Mouse (Mus musculus): ENCODE measurements around the gene 0610040J01Rik. TPM values are rescaled to one million over a fixed set of nuclear protein-coding genes. Genes with fewer than 3 reads are reported as not detected.

Gene 0610040J01Rik
- polyA plus RNA-seq, 1 experiment from 2014 or later = 2.1 TPM

GRCm38 (mm10) chr5:63936740-63937139 lies 124.6 kb downstream of the 0610040J01Rik start:
- Histone ChIP-seq H3K4me2 (ENCODE audit: low read depth, low read length) (no peak overlapping the region), H3K9ac (replicated peaks; ENCODE audit: low read length) (no peak overlapping the region), H3K27ac (replicated peaks; ENCODE audit: low read depth, low read length) (no peak overlapping the region), H3K36me3 (replicated peaks; ENCODE audit: control insufficient read depth, insufficient read depth, low read depth, low read length) (no peaks in the 10 kb centered on the region), H3K4me1 (ENCODE audit: control insufficient read depth, insufficient read depth, low read length) (no peaks in the 10 kb centered on the region), H3K4me3 (ENCODE audit: low read depth, low read length) (no peak overlapping the region), H3K9me3 (replicated peaks; ENCODE audit: control insufficient read depth, low read length) (no peaks in the 10 kb centered on the region), H3K27me3 (ENCODE audit: control insufficient read depth, insufficient read depth, low read length) (no peaks in the 10 kb centered on the region)
- DNase-seq (ENCODE audit: low spot score) (no peak), ATAC-seq (replicated peaks; ENCODE audit: insufficient number of reproducible peaks, low FRiP score, low TSS enrichment, low read depth) (no peak)
- 62% methylated on average over 6 of the region's 6 CpGs for WGBS

- Histone ChIP-seq H3K27me3 (ENCODE audit: control insufficient read depth, insufficient read depth, low read length) (no peaks in the 10 kb centered on the region), H3K36me3 (replicated peaks; ENCODE audit: control insufficient read depth, insufficient read depth, low read depth, low read length) (no peaks in the 10 kb centered on the region), H3K4me1 (ENCODE audit: control insufficient read depth, insufficient read depth, low read length) (no peaks in the 10 kb centered on the region), H3K4me3 (ENCODE audit: low read depth, low read length) (no peak overlapping the region), H3K4me2 (ENCODE audit: low read depth, low read length) (no peak overlapping the region), H3K9me3 (replicated peaks; ENCODE audit: control insufficient read depth, low read length) (no peaks in the 10 kb centered on the region), H3K27ac (replicated peaks; ENCODE audit: low read depth, low read length) (no peak overlapping the region), H3K9ac (replicated peaks; ENCODE audit: low read length) (no peak overlapping the region)
- ATAC-seq (replicated peaks; ENCODE audit: insufficient number of reproducible peaks, low FRiP score, low TSS enrichment, low read depth) = no peak
- DNase-seq (ENCODE audit: low spot score) = no peak
- WGBS = 81% methylated on average over 4 of the region's 4 CpGs
Observed at GRCm38 (mm10) chr5:63938575-63938974, 126.4 kb downstream of the 0610040J01Rik start.

GRCm38 (mm10) chr5:63941891-63942290 lies 129.7 kb downstream of the 0610040J01Rik start:
- no peaks in the 10 kb centered on the region for H3K9me3 ChIP-seq (replicated peaks; ENCODE audit: control insufficient read depth, low read length)
- H3K4me2 ChIP-seq (ENCODE audit: low read depth, low read length) = no peak overlapping the region
- H3K27me3 ChIP-seq (ENCODE audit: control insufficient read depth, insufficient read depth, low read length) = no peaks in the 10 kb centered on the region
- no peaks in the 10 kb centered on the region for H3K4me1 ChIP-seq (ENCODE audit: control insufficient read depth, insufficient read depth, low read length)
- H3K27ac ChIP-seq (replicated peaks; ENCODE audit: low read depth, low read length) = no peak overlapping the region
- WGBS = 72% methylated on average over 5 of the region's 5 CpGs
- no peaks in the 10 kb centered on the region for H3K36me3 ChIP-seq (replicated peaks; ENCODE audit: control insufficient read depth, insufficient read depth, low read depth, low read length)
- no peak overlapping the region for H3K4me3 ChIP-seq (ENCODE audit: low read depth, low read length)
- no peak for DNase-seq (ENCODE audit: low spot score)
- H3K9ac ChIP-seq (replicated peaks; ENCODE audit: low read length) = no peak overlapping the region
- ATAC-seq (replicated peaks; ENCODE audit: insufficient number of reproducible peaks, low FRiP score, low TSS enrichment, low read depth) = no peak

GRCm38 (mm10) chr5:63943291-63943690 lies 131.1 kb downstream of the 0610040J01Rik start:
- Histone ChIP-seq H3K4me2 (ENCODE audit: low read depth, low read length) (no peak overlapping the region), H3K27me3 (ENCODE audit: control insufficient read depth, insufficient read depth, low read length) (no peaks in the 10 kb centered on the region), H3K4me1 (ENCODE audit: control insufficient read depth, insufficient read depth, low read length) (no peaks in the 10 kb centered on the region), H3K9me3 (replicated peaks; ENCODE audit: control insufficient read depth, low read length) (no peaks in the 10 kb centered on the region), H3K36me3 (replicated peaks; ENCODE audit: control insufficient read depth, insufficient read depth, low read depth, low read length) (no peaks in the 10 kb centered on the region), H3K4me3 (ENCODE audit: low read depth, low read length) (no peak overlapping the region), H3K9ac (replicated peaks; ENCODE audit: low read length) (no peak overlapping the region), H3K27ac (replicated peaks; ENCODE audit: low read depth, low read length) (no peak overlapping the region)
- DNase-seq (ENCODE audit: low spot score) (no peak), ATAC-seq (replicated peaks; ENCODE audit: insufficient number of reproducible peaks, low FRiP score, low TSS enrichment, low read depth) (no peak)
- WGBS = 89% methylated on average over 9 of the region's 9 CpGs

GRCm38 (mm10) chr5:63947526-63947925 lies 135.4 kb downstream of the 0610040J01Rik start:
- no peaks in the 10 kb centered on the region for H3K27me3 ChIP-seq (ENCODE audit: control insufficient read depth, insufficient read depth, low read length)
- no peak overlapping the region for H3K4me2 ChIP-seq (ENCODE audit: low read depth, low read length)
- no peaks in the 10 kb centered on the region for H3K9me3 ChIP-seq (replicated peaks; ENCODE audit: control insufficient read depth, low read length)
- H3K36me3 ChIP-seq (replicated peaks; ENCODE audit: control insufficient read depth, insufficient read depth, low read depth, low read length) = no peaks in the 10 kb centered on the region
- no peak overlapping the region for H3K27ac ChIP-seq (replicated peaks; ENCODE audit: low read depth, low read length)
- no peak overlapping the region for H3K9ac ChIP-seq (replicated peaks; ENCODE audit: low read length)
- DNase-seq (ENCODE audit: low spot score) = no peak
- 38% methylated on average over 8 of the region's 8 CpGs for WGBS
- no peak for ATAC-seq (replicated peaks; ENCODE audit: insufficient number of reproducible peaks, low FRiP score, low TSS enrichment, low read depth)
- no peaks in the 10 kb centered on the region for H3K4me1 ChIP-seq (ENCODE audit: control insufficient read depth, insufficient read depth, low read length)
- H3K4me3 ChIP-seq (ENCODE audit: low read depth, low read length) = no peak overlapping the region

- Histone ChIP-seq H3K4me1 (ENCODE audit: control insufficient read depth, insufficient read depth, low read length) (no peaks in the 10 kb centered on the region), H3K4me3 (ENCODE audit: low read depth, low read length) (no peak overlapping the region), H3K9ac (replicated peaks; ENCODE audit: low read length) (no peak overlapping the region), H3K4me2 (ENCODE audit: low read depth, low read length) (no peak overlapping the region), H3K27me3 (ENCODE audit: control insufficient read depth, insufficient read depth, low read length) (no peaks in the 10 kb centered on the region), H3K9me3 (replicated peaks; ENCODE audit: control insufficient read depth, low read length) (no peaks in the 10 kb centered on the region), H3K27ac (replicated peaks; ENCODE audit: low read depth, low read length) (no peak overlapping the region), H3K36me3 (replicated peaks; ENCODE audit: control insufficient read depth, insufficient read depth, low read depth, low read length) (no peaks in the 10 kb centered on the region)
- DNase-seq (ENCODE audit: low spot score) = no peak
- 21% methylated on average over 3 of the region's 3 CpGs for WGBS
- ATAC-seq (replicated peaks; ENCODE audit: insufficient number of reproducible peaks, low FRiP score, low TSS enrichment, low read depth) = no peak
Observed at GRCm38 (mm10) chr5:63949195-63949594, 137.0 kb downstream of the 0610040J01Rik start.

Other genes starting within 250 kb of the 0610040J01Rik start
- 1.2 and 1.5 TPM in 2 replicates for gene Nwd2, start 163.3 kb upstream of the 0610040J01Rik start, polyA plus RNA-seq (2014; fragmentation: Nextera tagmentation; extraction: Ambion mirVana)
- gene Rell1, start 156.5 kb downstream of the 0610040J01Rik start, polyA plus RNA-seq (2014; fragmentation: Nextera tagmentation; extraction: Ambion mirVana) = 15.0 and 17.8 TPM in 2 replicates

All from embryonic facial prominence, embryonic 11.5 days (tissue).